ENCODE assay signal across 15 mouse cellular contexts in genomic region chr17:11844436-11844835, GRCm38 (mm10).
"Had no signal": no experiment of that assay in that cellular context is flagged by ENCODE, and none has a peak within 500 bp of the region (broad histone marks: within the 10 kb centered on the region; RNA-seq: fewer than 3 reads in every experiment).

No protein-coding gene starts in this region.

- H3K27me3 ChIP-seq: neural tube, embryonic 15.5 days; stomach, embryonic 15.5 days had no signal

- H3K4me1 ChIP-seq: neural tube, embryonic 15.5 days; stomach, embryonic 15.5 days had no signal

- H3K9ac ChIP-seq: neural tube, embryonic 15.5 days; stomach, embryonic 15.5 days had no signal

- DNase-seq: retina, postnatal 1 day; right cerebral cortex, adult 18-20 months; right cerebral cortex, postnatal 14 days; right cerebral cortex, postnatal 25 days; right cerebral cortex, postnatal 4 days; spleen, adult 18-20 months; thymus, adult 18-20 months; thymus, adult 2 months; thymus, postnatal 14 days; thymus, postnatal 25 days; thymus, postnatal 36 days; thymus, postnatal 4 days had no signal

- H3K27ac ChIP-seq: neural tube, embryonic 15.5 days; stomach, embryonic 15.5 days; stomach, postnatal 0 days had no signal

- H3K36me3 ChIP-seq: neural tube, embryonic 15.5 days; stomach, embryonic 15.5 days had no signal

- H3K4me2 ChIP-seq: neural tube, embryonic 15.5 days; stomach, embryonic 15.5 days had no signal

- H3K4me3 ChIP-seq: neural tube, embryonic 15.5 days; stomach, embryonic 15.5 days had no signal

- H3K9me3 ChIP-seq: neural tube, embryonic 15.5 days; stomach, embryonic 15.5 days had no signal
